Mouse (Mus musculus): ENCODE results near the gene Otud3.

Otud3 gene

GRCm38 (mm10) chr4:138913797-138914196 lies at the start of gene Otud3:
TSS of gene Otud3 (minus strand) at chr4:138913945.
- ChIA-PET CTCF (interaction anchor here (0.5 to 3.2 kb wide), 28 partner anchors 8 to 684 kb away, joined by 3 to 15 read pairs (median 4); partner anchors contain the start of gene Minos1 (in 1 of the 4)), POLR2A (interaction anchor here (0.6 to 3.0 kb wide), 15 partner anchors 8 to 1224 kb away, joined by 3 to 10 read pairs (median 3); no protein-coding TSS in a partner anchor)

- ChIA-PET CTCF (interaction anchor here in 1 of 4 experiments (0.9 kb wide), 1 partner anchor 19 kb away, joined by 4 read pairs; no protein-coding TSS in a partner anchor), POLR2A (interaction anchor here in 2 of 4 experiments (0.9 to 1.9 kb wide), 2 partner anchors 9 to 11 kb away, joined by 3 to 8 read pairs; no protein-coding TSS in a partner anchor)
Measured at GRCm38 (mm10) chr4:138962719-138963118, 49.0 kb upstream of the Otud3 start.

- ChIA-PET POLR2A (interaction anchor here in 3 of 4 experiments (1.1 to 2.0 kb wide), 6 partner anchors 12 to 41 kb away, joined by 3 to 8 read pairs (median 3); partner anchors contain the start of gene Tmco4 (in 1 of the 3)), CTCF (interaction anchor here in 3 of 4 experiments (0.5 to 1.2 kb wide), 5 partner anchors 12 to 1223 kb away, joined by 3 to 7 read pairs (median 5); no protein-coding TSS in a partner anchor)
Measured at GRCm38 (mm10) chr4:138959926-138960325, 46.2 kb upstream of the Otud3 start.

GRCm38 (mm10) chr4:138959120-138959519 lies 45.4 kb upstream of the Otud3 start:
- POLR2A ChIA-PET = interaction anchor here in 3 of 4 experiments (0.6 to 2.0 kb wide), 9 partner anchors 9 to 48 kb away, joined by 3 to 8 read pairs (median 3); partner anchors contain the start of gene Tmco4 (in 1 of the 3)
- CTCF ChIA-PET = interaction anchor here in 2 of 4 experiments (0.7 to 1.2 kb wide), 3 partner anchors 15 to 103 kb away, joined by 3 to 5 read pairs (median 3); no protein-coding TSS in a partner anchor

- CTCF ChIA-PET = interaction anchor here in 2 of 4 experiments (1.0 to 1.2 kb wide), 2 partner anchors 15 to 41 kb away, joined by 3 to 5 read pairs; no protein-coding TSS in a partner anchor
Measured at GRCm38 (mm10) chr4:138958612-138959011, 44.9 kb upstream of the Otud3 start.

GRCm38 (mm10) chr4:138948257-138948656 lies 34.5 kb upstream of the Otud3 start:
- POLR2A ChIA-PET = no interaction called here
- CTCF ChIA-PET = no interaction called here

More at GRCm38 (mm10) chr4:138958612-138959011, 44.9 kb upstream of the Otud3 start:
- POLR2A ChIA-PET = interaction anchor here in 3 of 4 experiments (1.1 to 2.0 kb wide), 6 partner anchors 8 to 49 kb away, joined by 3 to 8 read pairs (median 3); partner anchors contain the start of gene Tmco4 (in 1 of the 3)

- POLR2A ChIA-PET = interaction anchor here in 3 of 4 experiments (0.7 to 2.9 kb wide), 17 partner anchors 11 to 75 kb away, joined by 3 to 8 read pairs (median 4); partner anchors contain the start of genes Otud3 (in 1 of the 3) and Tmco4 (in 1 of the 3)
- CTCF ChIA-PET = interaction anchor here (0.5 to 2.9 kb wide), 55 partner anchors 9 to 1018 kb away, joined by 3 to 15 read pairs (median 4); partner anchors contain the start of genes Otud3 (in 3 of the 4) and Rnf186 (in 1 of the 4)
Measured at GRCm38 (mm10) chr4:138943730-138944129, 30.0 kb upstream of the Otud3 start.

GRCm38 (mm10) chr4:138941966-138942365 lies 28.2 kb upstream of the Otud3 start:
- ChIA-PET POLR2A (interaction anchor here (0.6 to 1.6 kb wide), 10 partner anchors 8 to 1225 kb away, joined by 3 to 8 read pairs (median 4); partner anchors contain the start of gene Tmco4 (in 1 of the 4)), CTCF (interaction anchor here in 3 of 4 experiments (0.5 to 0.7 kb wide), 3 partner anchors 35 to 300 kb away, joined by 3 to 4 read pairs (median 4); no protein-coding TSS in a partner anchor)

- ChIA-PET POLR2A (interaction anchor here (0.6 to 1.6 kb wide), 11 partner anchors 8 to 1224 kb away, joined by 3 to 8 read pairs (median 3); partner anchors contain the start of gene Tmco4 (in 1 of the 4)), CTCF (interaction anchor here in 2 of 4 experiments (0.6 to 1.1 kb wide), 6 partner anchors 19 to 299 kb away, joined by 3 to 4 read pairs (median 3); no protein-coding TSS in a partner anchor)
Measured at GRCm38 (mm10) chr4:138941401-138941800, 27.7 kb upstream of the Otud3 start.

- ChIA-PET CTCF (interaction anchor here in 1 of 4 experiments (1.0 to 1.5 kb wide), 4 partner anchors 14 to 75 kb away, joined by 3 to 4 read pairs (median 3); partner anchors contain the start of gene Otud3), POLR2A (interaction anchor here in 2 of 4 experiments (0.6 to 1.4 kb wide), 4 partner anchors 32 to 120 kb away, joined by 3 to 6 read pairs (median 3); partner anchors contain the start of gene Tmco4 (in 1 of the 2))
Measured at GRCm38 (mm10) chr4:138939481-138939880, 25.7 kb upstream of the Otud3 start.

GRCm38 (mm10) chr4:138938495-138939269 lies 24.9 kb upstream of the Otud3 start:
- POLR2A ChIA-PET = interaction anchor here in 2 of 4 experiments (0.6 to 1.4 kb wide), 3 partner anchors 33 to 121 kb away, joined by 3 to 6 read pairs (median 3); partner anchors contain the start of gene Tmco4 (in 1 of the 2)
- CTCF ChIA-PET = interaction anchor here in 2 of 4 experiments (0.5 to 1.5 kb wide), 5 partner anchors 15 to 236 kb away, joined by 3 to 10 read pairs (median 3); partner anchors contain the start of gene Otud3 (in 1 of the 2)

GRCm38 (mm10) chr4:138934456-138935145 lies 20.9 kb upstream of the Otud3 start:
- ChIA-PET POLR2A (no interaction called here), CTCF (no interaction called here)

GRCm38 (mm10) chr4:138933862-138934261 lies 20.1 kb upstream of the Otud3 start:
- POLR2A ChIA-PET = no interaction called here
- CTCF ChIA-PET = interaction anchor here in 1 of 4 experiments (0.6 kb wide), 1 partner anchor 252 kb away, joined by 3 read pairs; no protein-coding TSS in a partner anchor

- ChIA-PET POLR2A (interaction anchor here in 1 of 4 experiments (0.8 to 1.1 kb wide), 2 partner anchors 12 to 82 kb away, joined by 3 read pairs; partner anchors contain the start of gene Otud3), CTCF (interaction anchor here in 2 of 4 experiments (0.8 to 1.1 kb wide), 4 partner anchors 8 to 89 kb away, joined by 3 read pairs; partner anchors contain the start of gene Otud3 (in 2 of the 2))
Measured at GRCm38 (mm10) chr4:138925561-138925960, 11.8 kb upstream of the Otud3 start.

- POLR2A ChIA-PET = interaction anchor here in 2 of 4 experiments (1.4 to 1.5 kb wide), 3 partner anchors 9 to 154 kb away, joined by 3 to 4 read pairs (median 3); partner anchors contain the start of gene Otud3 (in 1 of the 2)
- CTCF ChIA-PET = interaction anchor here (0.5 to 2.4 kb wide), 41 partner anchors 9 to 1186 kb away, joined by 3 to 15 read pairs (median 4); partner anchors contain the start of genes Otud3 (in 3 of the 4), Akr7a5 (in 1 of the 4), Htr6 (in 1 of the 4) and Pqlc2 (in 1 of the 4)
Measured at GRCm38 (mm10) chr4:138922131-138922459, 8.3 kb upstream of the Otud3 start.

- ChIA-PET CTCF (interaction anchor here (0.5 to 2.4 kb wide), 37 partner anchors 8 to 1186 kb away, joined by 3 to 15 read pairs (median 4); partner anchors contain the start of genes Otud3 (in 3 of the 4), Akr7a5 (in 1 of the 4), Htr6 (in 1 of the 4) and Pqlc2 (in 1 of the 4)), POLR2A (interaction anchor here in 3 of 4 experiments (0.6 to 1.5 kb wide), 4 partner anchors 8 to 471 kb away, joined by 3 to 4 read pairs (median 3); partner anchors contain the start of gene Otud3 (in 1 of the 3))
Measured at GRCm38 (mm10) chr4:138921254-138922130, 7.7 kb upstream of the Otud3 start.
